Mouse (Mus musculus): ENCODE measurements around the gene Pih1d1.

The Pih1d1 gene

DNA sequence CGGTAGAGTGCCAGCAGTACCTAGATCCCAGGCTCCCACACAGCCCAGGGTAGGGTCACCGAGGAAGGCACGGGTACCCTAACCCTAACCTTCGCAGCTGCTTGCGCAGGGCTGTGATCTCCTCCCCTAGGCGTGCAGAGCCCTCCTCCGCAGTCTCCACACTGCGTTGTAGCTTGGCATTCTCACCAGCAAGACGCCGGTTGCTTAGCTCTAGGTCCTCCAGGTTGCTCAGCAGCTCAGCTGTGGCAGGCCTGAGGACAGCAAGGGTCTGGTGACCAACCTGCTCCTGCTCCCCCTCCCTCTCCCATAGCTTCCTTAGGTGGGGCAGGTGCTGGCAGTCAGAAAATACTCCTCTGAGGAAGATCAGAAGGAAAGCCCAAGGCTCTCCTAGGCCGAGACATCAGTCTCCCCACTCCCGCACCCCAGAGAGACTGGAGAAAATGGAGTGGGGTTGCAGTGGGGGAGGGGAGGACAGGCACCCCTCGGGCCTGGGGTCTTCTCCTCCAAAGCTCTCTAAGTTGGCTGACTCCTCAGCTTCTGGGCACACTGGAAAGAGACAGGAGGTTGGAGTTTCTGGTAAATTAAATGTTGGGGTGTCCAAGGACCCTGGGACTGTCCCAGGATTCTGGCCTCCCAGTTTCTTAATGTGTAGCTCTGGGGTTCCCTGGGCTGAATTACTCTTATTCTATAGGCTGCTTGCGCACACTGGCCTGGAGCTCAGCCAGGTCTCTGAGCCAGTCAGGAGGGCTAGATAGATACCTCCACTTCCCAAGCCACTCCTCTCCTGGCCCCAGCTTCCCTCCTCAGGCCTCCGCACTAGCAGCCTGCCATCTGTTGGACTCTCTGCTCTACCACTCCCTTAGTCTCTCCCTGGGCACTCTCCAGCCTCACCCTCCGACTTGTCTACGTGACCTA lies 40.0 kb downstream of the Pih1d1 start:
- no peak for DNase-seq (ENCODE audit: low spot score)

DNA sequence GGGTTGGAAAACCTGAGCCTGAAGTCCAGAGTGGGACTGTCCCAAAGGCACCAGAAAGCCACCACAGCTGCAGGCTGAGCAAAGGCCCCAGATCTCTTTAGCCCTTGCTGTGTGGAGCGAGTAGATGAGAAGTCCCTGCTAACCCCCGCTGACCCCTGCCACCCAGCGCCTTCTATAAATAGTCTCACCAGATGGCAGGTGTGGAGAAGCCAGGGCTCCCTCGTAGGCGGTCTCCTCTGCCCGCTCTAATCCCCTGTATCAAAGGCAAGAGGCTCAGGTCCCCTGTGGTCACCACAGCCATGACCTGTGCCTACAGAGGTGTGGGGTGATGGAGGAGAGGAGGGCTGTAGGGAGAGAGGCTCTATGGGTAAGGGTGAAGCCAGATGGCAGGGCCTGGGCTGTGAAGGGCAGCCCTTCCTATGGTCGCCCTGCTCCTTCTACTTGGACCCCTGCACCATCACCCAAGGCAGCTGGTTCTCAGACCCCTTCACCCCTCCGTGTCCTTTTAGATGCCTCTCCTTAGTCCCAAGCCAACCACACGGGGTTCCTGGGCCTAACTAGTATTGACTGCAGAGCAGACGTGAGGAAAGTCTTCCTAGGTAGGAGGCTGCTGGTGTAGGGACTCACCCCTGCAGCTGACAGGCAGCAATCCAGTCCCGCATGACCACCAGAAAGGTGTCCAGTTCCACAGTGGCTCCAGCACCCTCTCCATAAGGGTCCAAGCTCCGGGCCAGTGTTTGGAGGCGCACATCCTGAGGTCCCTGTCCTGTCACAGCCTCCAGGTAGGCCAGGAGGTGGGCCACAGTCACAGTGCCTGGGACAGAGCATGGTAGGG lies 41.5 kb downstream of the Pih1d1 start:
- no peak for DNase-seq (ENCODE audit: low spot score)

DNA sequence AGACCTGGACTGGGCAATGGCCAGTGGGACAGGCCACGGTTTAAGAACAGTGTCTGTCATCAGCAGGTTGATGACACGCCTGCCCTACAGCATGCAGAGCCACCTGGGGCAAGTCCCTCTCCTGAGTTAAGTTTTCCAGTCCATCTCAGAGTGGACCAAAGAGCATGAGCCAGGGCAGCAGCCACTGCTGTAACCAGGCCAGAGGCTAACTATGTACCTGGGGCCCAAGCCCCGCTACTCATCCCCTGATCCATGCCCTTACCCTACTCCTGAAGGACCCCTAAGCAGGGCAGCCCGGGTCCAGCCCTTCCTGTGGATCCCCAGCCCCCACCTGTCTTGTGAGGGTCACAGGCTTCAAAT lies 42.1 kb downstream of the Pih1d1 start:
- no peak for DNase-seq (ENCODE audit: low spot score)

DNA sequence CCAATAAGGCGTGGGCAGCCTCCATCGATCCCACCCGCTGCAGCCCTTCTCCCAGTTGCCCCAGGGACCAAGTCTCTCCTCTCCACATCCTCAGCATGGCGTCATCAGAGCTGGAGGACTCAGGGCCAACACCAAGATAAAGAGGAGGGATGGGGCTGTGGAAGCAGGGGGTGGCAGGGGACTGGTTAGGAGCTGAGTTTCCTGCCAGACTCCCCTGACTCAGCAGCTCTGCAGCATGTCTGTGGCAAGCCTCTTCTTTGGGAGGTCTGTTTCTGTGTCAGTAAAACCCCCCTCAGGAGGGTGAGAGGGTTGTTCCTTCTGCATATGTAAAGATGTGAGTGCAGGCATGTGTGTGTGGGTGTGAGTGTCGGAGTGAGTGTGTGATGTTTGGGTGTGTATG lies 42.9 kb downstream of the Pih1d1 start:
- no peak for DNase-seq (ENCODE audit: low spot score)

DNA sequence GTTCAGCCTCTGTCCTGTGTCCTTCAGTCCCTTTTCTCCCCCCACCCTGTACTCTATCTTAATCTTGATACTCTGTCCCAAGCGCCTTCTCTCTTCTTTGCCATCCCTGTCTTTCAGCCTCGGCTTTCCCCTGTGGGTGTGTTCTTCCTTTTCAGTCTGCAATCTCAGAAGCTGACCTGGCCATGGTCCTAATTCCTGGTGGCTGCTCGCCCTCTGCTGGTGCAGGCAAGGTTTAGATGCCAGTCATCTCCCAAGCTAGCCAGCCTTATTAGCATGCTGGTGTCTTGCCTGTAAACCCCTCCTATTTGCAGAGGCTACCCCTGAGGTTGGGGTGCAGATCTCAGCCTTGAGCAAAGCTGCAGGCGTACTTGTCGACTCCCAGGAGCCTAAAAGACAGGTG lies 44.3 kb downstream of the Pih1d1 start:
- DNase-seq (ENCODE audit: low spot score) = no peak

DNA sequence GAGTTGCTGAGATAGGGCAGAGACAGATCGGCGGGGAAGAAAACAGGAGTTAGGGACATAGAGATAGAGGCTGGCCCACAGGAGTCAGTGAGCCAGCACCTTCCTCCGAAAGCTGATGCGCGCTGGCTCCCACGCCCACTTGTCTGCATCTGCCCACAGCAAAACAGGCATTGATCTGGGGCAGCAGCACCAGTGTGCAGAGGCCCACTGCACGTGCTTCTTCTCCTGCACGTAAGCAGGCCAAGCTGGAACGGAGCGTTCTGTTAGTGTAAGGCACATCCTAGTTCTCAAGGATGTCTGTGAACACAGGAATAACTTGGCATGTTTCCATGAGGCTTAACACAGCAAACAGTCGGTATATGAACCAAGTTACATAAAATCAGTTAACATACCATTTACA lies 44.9 kb downstream of the Pih1d1 start:
- no peak for DNase-seq (ENCODE audit: low spot score)

DNA sequence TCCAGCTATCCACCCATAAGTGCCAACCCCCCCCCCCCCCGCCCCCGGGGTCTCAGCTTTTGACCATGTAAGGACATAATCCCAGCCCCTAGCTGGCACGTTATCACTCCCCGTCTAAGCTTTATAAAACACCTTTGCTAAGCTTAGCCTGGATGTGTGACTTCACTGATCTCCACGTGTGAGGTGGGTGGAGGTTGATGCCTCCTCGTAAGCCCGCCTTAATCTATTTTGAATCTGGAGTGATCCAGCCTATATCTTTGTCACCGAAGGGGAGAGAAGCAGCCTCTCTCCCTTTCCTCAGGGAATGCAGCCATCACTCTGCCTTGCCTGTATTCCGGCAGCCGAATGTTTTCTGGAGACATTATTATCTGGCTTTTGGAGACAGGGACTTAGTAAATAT lies 48.6 kb downstream of the Pih1d1 start:
- DNase-seq (ENCODE audit: low spot score) = no peak

DNA sequence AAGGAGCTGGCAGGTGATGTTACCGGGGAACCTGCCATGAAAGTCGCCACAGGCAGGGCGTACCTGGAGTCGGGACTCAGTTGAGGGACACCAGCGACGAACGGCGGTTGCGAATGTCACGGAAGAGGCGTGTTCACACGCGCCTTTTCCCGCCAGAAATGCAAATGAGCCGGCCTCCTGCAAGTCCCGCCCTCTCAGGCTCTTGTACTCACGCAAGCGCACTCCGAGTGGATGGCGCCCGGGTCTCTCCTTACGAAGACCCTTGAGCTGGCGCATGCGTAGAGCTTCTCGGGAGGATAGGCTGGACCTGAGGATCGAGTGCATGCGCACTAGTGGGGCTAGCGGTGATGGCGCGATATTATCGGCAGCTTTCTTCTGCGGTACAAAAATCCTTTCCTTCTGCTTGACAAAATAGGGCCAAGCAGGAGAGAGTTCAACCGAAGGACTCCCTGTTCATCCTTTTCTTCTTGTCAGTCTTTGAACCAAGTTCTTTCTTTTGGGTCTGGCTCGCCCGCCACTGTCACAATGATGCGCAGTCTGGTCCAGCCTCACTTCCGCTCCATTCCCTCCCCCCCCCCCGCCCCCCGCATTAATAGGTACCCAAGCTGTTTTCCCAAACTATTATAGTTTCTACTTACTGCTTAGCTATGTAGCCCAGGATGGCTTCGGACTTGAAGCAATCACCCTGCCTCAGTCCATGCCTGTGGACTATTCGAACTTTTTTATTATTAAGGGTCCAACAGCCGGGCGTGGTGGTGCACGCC lies 50.5 kb downstream of the Pih1d1 start, which contains the start of gene Ccdc155:
TSS of gene Ccdc155 (minus strand) at position 513 of the 764 bp plus-strand sequence.
- peak; percentile 88 for DNase-seq (ENCODE audit: low spot score)

DNA sequence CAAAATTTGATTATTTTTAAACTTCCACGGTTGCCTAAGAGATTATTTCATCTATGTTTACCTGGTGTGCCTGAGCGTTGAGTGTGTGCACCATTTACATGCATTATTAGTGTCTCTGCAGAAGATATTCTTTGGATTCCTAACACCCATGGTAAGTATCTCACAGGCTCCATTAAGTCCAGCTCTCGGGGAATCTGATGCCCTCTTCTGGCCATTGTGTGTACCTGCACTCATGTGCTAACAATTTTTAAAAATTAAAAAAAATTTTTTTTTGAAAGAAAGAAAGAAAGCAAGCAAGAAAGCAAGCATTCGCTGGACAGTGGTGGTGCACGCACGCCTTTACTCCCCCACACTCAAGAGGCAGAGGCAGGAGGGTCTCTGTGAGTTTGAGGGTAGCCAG lies 54.2 kb downstream of the Pih1d1 start:
- DNase-seq (ENCODE audit: low spot score) = no peak
